Mouse (Mus musculus): Measurements from ENCODE around the gene Ptpn12. TPM values are rescaled to one million over a fixed set of nuclear protein-coding genes. Genes with fewer than 3 reads are reported as not detected.
A peak's percentile ranks its signal among the peaks of the same experiment; 100 is the strongest.

The Ptpn12 gene
- 24.2 and 25.0 TPM in 2 replicates for polyA plus RNA-seq (2015; fragmentation: Nextera tagmentation; extraction: Ambion mirVana)

DNA sequence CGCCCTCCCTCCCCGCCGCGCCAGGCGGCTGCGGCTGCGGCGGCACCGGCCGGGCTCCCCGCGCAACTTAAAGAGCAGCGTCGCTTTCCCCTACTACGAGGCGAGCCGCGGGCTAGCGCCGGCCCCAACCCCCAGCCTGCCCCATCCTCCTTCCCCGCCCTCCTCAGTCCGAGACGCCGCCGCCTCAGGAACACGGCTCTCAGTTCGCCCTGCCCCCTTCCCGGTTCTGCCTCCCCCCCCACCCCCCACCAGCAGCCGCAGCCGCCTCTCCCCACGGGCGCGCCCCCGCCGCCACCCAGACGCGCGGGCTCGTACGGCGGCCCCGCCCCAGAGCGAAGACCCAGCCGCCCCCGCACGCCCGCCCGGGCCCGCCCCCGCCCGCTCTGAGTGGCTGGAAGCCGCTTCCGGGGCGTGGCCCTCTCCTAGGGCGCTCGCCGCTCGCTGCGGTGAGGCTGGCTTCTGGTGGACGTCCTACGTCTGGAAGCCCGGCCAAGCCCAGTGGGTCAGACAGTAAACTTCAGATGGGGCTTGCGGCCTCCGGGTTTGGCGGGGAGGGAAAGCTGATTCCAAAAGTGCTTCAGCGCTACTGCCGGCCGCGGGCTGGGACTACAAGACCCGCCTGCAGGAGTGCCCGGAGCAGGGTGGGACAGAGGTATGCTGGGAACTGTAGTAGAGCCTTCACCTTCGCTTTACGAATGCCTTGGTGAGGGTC is at the start of gene Ptpn12:
Gene Ptpn12, minus strand, starts transcription at position 92 of the 712 bp plus-strand sequence.
- Histone ChIP-seq H3K36me3 (no peaks in the 10 kb centered on the region), H3K9ac (peak within 1 kb of the TSS; percentile 93), H3K9me3 (replicated peaks) (no peaks in the 10 kb centered on the region), H3K27me3 (no peaks in the 10 kb centered on the region), H3K27ac (replicated peaks) (peak within 1 kb of the TSS; percentile 98), H3K4me1 (peaks cover 4% of the 10 kb centered on the region), H3K4me3 (replicated peaks) (peak within 1 kb of the TSS; percentile 94), H3K4me2 (replicated peaks) (peak within 1 kb of the TSS; percentile 60)
- WGBS, result under 1% methylated on average over 60 of the region's 73 CpGs
- peak; percentile 96 for ATAC-seq (ENCODE audit: insufficient number of reproducible peaks, low FRiP score, low TSS enrichment, low read depth)

DNA sequence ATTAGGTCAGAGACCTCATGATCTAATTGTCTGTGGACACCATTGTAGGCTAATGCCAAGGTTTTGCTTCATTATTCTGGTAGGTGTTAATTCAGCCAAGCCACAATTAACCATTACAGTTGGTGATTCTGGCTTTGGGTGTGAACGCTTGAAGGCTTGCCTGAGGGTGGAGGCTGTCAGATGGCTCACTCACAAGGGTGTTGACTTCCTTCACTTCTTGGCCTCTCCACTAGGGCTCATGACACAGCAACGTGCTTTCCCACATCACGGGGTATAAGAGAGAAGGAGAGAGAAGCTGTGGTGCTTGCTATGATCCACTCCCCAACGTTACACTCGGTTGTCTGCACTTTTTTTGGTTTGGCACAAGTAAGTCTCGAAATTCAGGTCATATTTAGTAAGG is 35.5 kb upstream of the Ptpn12 start:
- H3K36me3 ChIP-seq, result no peaks in the 10 kb centered on the region
- no peak overlapping the region for H3K27ac ChIP-seq (replicated peaks)
- no peak overlapping the region for H3K9ac ChIP-seq
- H3K4me1 ChIP-seq, result no peaks in the 10 kb centered on the region
- WGBS, result 72% methylated on average over 6 of the region's 6 CpGs
- H3K4me2 ChIP-seq (replicated peaks), result no peak overlapping the region
- no peaks in the 10 kb centered on the region for H3K27me3 ChIP-seq
- ATAC-seq (ENCODE audit: insufficient number of reproducible peaks, low FRiP score, low TSS enrichment, low read depth), result no peak
- no peak overlapping the region for H3K4me3 ChIP-seq (replicated peaks)
- H3K9me3 ChIP-seq (replicated peaks), result no peaks in the 10 kb centered on the region

DNA sequence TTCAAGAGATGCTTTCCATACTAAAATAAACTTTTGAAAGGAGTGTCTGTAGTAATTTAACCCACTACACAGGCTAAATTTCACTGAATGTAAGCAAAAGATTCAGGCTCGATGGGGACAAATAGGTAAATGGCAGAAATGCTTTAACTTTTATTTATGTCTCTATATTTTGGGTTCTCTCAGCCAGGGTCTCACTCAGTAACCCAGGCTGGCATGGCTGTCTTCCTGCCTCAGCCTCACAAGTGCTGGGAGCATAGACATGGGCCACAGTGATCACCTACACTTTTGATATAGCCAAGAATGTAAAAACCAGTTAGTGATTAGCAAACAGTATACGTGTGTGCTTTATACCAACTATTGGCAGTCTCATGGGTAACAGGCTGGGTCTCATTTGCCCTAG is 1.5 kb upstream of the Ptpn12 start:
- 84% methylated on average over 2 of the region's 2 CpGs for WGBS
- no peak overlapping the region for H3K4me3 ChIP-seq (replicated peaks)
- no peak for ATAC-seq (ENCODE audit: insufficient number of reproducible peaks, low FRiP score, low TSS enrichment, low read depth)
- H3K27me3 ChIP-seq, result no peaks in the 10 kb centered on the region
- no peak overlapping the region for H3K9ac ChIP-seq
- H3K4me2 ChIP-seq (replicated peaks), result no peak overlapping the region
- no peaks in the 10 kb centered on the region for H3K9me3 ChIP-seq (replicated peaks)
- H3K36me3 ChIP-seq, result no peaks in the 10 kb centered on the region
- no peak overlapping the region for H3K27ac ChIP-seq (replicated peaks)
- H3K4me1 ChIP-seq, result peaks cover 4% of the 10 kb centered on the region

DNA sequence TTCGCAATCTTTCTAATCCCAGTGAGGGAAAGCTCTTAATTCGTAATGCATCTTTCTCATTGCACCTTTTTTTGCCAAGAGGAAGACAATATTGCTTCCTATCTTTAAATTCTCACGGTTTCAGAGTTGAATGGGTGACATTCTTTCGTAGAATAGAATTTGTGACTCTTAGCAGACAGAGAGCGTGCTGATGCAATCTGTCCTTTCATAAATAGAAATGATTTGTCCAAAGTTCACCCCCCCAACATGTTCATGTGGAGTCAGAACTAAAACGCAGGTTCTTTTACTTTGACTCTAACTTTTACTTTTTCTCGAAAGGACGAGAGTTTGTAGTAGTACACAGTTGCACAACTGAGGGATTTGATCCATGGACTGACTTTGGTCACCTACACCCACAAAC is 884 bp upstream of the Ptpn12 start:
- peaks cover 4% of the 10 kb centered on the region for H3K4me1 ChIP-seq
- H3K9ac ChIP-seq, result peak overlapping the region; percentile 42
- 7% methylated on average over 8 of the region's 8 CpGs for WGBS
- H3K27me3 ChIP-seq, result no peaks in the 10 kb centered on the region
- H3K36me3 ChIP-seq, result no peaks in the 10 kb centered on the region
- peak overlapping the region; percentile 94 for H3K4me3 ChIP-seq (replicated peaks)
- H3K4me2 ChIP-seq (replicated peaks), result peak overlapping the region; percentile 51
- H3K9me3 ChIP-seq (replicated peaks), result no peaks in the 10 kb centered on the region
- no peak for ATAC-seq (ENCODE audit: insufficient number of reproducible peaks, low FRiP score, low TSS enrichment, low read depth)
- H3K27ac ChIP-seq (replicated peaks), result peak overlapping the region; percentile 98

DNA sequence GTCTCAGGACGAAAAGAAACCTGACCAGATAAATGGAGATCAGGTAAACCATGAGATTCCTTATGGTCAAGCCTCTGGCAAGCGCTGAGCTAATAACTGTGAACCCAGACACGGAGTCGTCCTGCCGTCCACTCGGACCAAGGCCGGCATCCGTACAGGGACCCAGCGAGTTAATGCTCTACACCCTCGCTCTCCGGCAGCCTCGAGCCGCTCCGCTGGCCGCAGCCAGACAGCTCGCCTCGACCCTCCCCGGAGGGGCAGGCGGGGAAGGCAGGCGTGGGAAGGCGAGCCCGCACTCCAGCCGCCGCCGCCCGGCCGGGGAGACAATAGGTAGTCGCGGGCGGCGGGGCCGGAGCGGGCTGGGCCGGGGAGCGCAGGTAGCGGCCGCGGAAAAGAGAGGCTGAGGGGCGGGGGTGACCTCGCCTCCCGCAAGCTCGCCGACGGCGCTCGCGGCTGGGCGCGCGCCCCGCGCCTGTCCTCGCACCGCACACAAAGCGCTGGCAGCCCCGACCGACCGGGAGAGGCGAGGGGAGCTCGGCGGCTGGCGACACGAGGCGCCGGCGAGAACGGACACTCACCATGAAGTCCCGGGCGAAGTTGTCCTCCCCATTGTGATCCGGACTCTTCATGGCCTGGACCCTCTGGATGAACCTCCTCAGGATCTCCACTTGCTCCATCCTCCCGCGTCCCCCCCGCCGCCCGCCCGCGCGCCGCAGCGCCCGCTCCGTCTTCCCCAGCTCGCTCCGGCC is 466 bp downstream of the Ptpn12 start:
- no peaks in the 10 kb centered on the region for H3K36me3 ChIP-seq
- peak; percentile 58 for ATAC-seq (ENCODE audit: insufficient number of reproducible peaks, low FRiP score, low TSS enrichment, low read depth)
- peak overlapping the region; percentile 93 for H3K9ac ChIP-seq
- peak overlapping the region; percentile 98 for H3K27ac ChIP-seq (replicated peaks)
- H3K9me3 ChIP-seq (replicated peaks), result no peaks in the 10 kb centered on the region
- H3K4me2 ChIP-seq (replicated peaks), result peak overlapping the region; percentile 60
- no peaks in the 10 kb centered on the region for H3K27me3 ChIP-seq
- WGBS, result under 1% methylated on average over 74 of the region's 84 CpGs
- peak overlapping the region; percentile 94 for H3K4me3 ChIP-seq (replicated peaks)
- peaks cover 4% of the 10 kb centered on the region for H3K4me1 ChIP-seq

DNA sequence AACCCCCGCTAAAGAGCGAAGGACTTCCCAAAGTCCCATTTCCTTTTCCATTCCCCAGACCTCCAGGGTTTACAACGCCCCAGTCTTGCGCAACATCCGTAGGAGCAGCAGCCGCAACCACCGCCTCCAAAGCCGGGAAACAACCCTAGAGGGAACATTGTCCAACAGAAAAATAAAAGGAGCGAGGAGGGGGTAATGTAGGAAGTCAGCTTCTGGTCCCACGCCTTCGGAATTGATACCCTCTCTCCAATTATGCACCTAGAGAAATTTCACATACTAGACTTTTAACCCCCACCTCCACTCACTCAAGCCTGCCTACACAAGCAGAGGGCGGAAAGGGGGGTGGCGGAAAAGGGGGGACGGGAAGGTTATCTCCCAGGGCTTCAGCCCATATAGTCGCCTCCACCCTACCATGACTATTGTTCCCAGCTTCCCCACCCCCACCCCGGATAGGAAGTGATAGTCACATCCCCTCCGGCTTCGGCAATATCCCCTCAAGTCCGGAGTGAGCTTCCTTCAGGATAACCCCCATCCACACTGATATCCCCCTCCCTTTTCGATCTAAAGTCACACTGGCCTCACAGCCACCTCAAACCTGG is 1.1 kb downstream of the Ptpn12 start:
- Histone ChIP-seq H3K4me2 (replicated peaks) (peak overlapping the region; percentile 60), H3K4me3 (replicated peaks) (peak overlapping the region; percentile 94), H3K27ac (replicated peaks) (peak overlapping the region; percentile 98), H3K36me3 (no peaks in the 10 kb centered on the region), H3K9ac (peak overlapping the region; percentile 93), H3K27me3 (no peaks in the 10 kb centered on the region), H3K4me1 (peaks cover 4% of the 10 kb centered on the region), H3K9me3 (replicated peaks) (no peaks in the 10 kb centered on the region)
- ATAC-seq (ENCODE audit: insufficient number of reproducible peaks, low FRiP score, low TSS enrichment, low read depth), result no peak
- WGBS, result 1% methylated on average over 20 of the region's 20 CpGs

DNA sequence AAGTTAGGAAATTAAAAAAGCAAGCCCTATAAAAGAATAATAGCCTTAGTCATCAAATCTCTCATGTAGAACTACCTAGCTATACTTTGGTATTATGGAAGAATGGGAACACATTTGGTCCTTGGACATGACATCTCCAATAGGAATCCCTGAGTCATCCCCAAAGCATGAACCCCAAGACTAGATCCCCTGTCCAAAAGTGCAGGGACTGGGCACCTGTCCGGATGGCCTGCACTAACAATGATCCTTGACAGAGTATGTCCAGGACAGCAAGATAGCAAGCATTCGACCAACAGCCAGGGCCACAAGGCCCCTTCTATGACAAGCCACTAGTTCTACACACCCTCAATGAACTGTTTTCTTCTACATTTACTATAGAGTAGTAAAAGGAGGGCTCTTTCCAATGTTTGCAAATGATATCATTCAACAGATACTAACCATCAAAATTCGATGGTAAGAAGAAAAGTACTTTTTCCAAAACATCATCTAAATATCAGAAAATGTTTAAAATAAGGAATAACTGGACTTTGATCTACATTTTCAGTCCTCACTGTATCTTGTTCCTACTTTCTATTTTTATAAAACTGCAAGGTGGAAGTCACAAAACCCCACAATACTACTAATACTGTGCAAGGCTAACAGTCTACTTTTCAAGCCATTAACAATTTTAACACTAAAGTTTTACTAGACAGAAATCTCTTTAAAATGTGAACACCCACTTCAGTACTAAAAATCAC is 2.0 kb downstream of the Ptpn12 start:
- H3K27ac ChIP-seq (replicated peaks), result no peak overlapping the region
- no peak overlapping the region for H3K9ac ChIP-seq
- peaks cover 7% of the 10 kb centered on the region for H3K4me1 ChIP-seq
- H3K4me3 ChIP-seq (replicated peaks), result peak overlapping the region; percentile 94
- H3K4me2 ChIP-seq (replicated peaks), result peak overlapping the region; percentile 60
- H3K27me3 ChIP-seq, result no peaks in the 10 kb centered on the region
- WGBS, result 71% methylated on average over 3 of the region's 3 CpGs
- no peaks in the 10 kb centered on the region for H3K9me3 ChIP-seq (replicated peaks)
- no peaks in the 10 kb centered on the region for H3K36me3 ChIP-seq
- no peak for ATAC-seq (ENCODE audit: insufficient number of reproducible peaks, low FRiP score, low TSS enrichment, low read depth)

DNA sequence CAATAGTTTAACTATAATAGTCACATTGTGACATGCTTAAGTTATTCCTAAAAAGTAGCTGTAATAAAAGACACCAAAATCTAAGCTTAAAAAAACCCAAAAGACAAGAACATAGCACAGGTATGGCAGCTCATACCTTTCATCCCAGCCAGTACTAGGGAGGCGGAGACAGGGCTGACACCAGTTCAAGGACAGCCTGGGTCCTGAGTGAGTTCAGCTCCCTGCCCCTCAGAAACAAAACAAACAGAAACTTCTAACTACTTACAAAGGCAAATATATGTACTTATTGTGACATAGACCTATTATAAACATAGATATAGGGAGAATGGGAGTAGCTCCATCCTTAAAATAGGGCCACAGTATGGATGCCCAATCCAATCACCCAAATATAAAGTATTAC is 3.2 kb downstream of the Ptpn12 start:
- Histone ChIP-seq H3K4me1 (peaks cover 7% of the 10 kb centered on the region), H3K27ac (replicated peaks) (no peak overlapping the region), H3K4me2 (replicated peaks) (no peak overlapping the region), H3K36me3 (no peaks in the 10 kb centered on the region), H3K27me3 (no peaks in the 10 kb centered on the region), H3K4me3 (replicated peaks) (no peak overlapping the region), H3K9me3 (replicated peaks) (no peaks in the 10 kb centered on the region), H3K9ac (no peak overlapping the region)
- no peak for ATAC-seq (ENCODE audit: insufficient number of reproducible peaks, low FRiP score, low TSS enrichment, low read depth)
- WGBS, result 90% methylated on average over 1 of the region's 1 CpGs

DNA sequence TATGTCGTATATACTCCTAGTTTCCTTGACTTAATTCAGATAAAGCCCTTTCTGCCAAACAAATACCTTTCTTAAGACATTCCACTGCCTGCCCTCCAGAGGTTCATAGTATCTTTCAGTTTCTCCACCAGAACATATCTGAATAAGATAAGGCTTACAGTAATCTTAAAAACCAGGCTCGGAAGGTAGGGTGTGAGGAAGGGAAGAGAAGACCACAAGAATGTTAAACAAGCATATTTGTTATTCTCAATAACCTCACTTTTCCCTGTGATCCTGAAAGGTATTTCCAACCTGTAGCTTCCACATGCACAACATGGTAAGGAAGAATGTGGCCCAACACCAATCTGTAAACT is 5.0 kb downstream of the Ptpn12 start:
- 67% methylated on average over 2 of the region's 2 CpGs for WGBS
- no peak overlapping the region for H3K4me2 ChIP-seq (replicated peaks)
- no peak for ATAC-seq (ENCODE audit: insufficient number of reproducible peaks, low FRiP score, low TSS enrichment, low read depth)
- H3K4me3 ChIP-seq (replicated peaks), result no peak overlapping the region
- H3K27ac ChIP-seq (replicated peaks), result no peak overlapping the region
- H3K27me3 ChIP-seq, result no peaks in the 10 kb centered on the region
- peaks cover 7% of the 10 kb centered on the region for H3K4me1 ChIP-seq
- H3K9ac ChIP-seq, result no peak overlapping the region
- no peaks in the 10 kb centered on the region for H3K36me3 ChIP-seq
- H3K9me3 ChIP-seq (replicated peaks), result no peaks in the 10 kb centered on the region

DNA sequence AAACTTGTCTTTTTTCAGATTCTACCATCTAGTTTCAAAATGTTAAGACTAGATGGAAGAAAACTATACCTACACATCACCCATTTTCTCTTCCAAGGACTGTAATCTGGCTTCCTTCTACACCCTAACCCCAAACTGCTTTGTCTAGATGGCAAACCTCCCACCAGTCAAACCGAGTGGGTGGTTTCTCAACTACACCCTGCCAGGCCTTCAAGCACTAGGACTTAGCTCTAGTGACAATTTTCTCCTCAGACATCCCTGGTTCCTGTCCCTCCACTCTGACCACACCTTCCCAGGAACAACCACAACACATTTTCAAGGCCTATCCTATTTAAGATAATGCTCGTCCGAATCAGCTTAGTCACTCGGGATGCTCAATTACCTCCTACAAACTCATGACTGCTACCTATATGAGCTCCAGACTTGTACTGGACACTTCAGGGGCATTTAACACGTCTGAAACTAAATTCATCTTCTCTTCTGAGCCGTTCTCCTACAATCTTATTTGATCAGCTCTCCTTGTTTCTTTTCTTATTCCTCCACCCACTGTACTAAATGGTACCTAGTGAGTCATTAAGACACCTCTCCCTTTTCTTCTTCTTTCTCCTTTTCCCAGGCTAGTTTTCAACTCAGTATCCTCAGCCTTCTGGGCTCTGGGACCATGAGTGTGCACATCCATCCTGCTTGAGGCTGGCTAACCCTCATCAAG is 5.5 kb downstream of the Ptpn12 start:
- no peaks in the 10 kb centered on the region for H3K36me3 ChIP-seq
- no peaks in the 10 kb centered on the region for H3K27me3 ChIP-seq
- 78% methylated on average over 6 of the region's 6 CpGs for WGBS
- ATAC-seq (ENCODE audit: insufficient number of reproducible peaks, low FRiP score, low TSS enrichment, low read depth), result no peak
- H3K9me3 ChIP-seq (replicated peaks), result no peaks in the 10 kb centered on the region
- H3K4me3 ChIP-seq (replicated peaks), result no peak overlapping the region
- no peak overlapping the region for H3K27ac ChIP-seq (replicated peaks)
- peaks cover 7% of the 10 kb centered on the region for H3K4me1 ChIP-seq
- H3K4me2 ChIP-seq (replicated peaks), result no peak overlapping the region
- H3K9ac ChIP-seq, result no peak overlapping the region

Data from embryonic facial prominence, embryonic 15.5 days (tissue).